Mouse (Mus musculus): ENCODE data around the gene 4930524N10Rik.

4930524N10Rik gene

GRCm38 (mm10) chrX:154343292-154343691 is at the start of gene 4930524N10Rik:
4930524N10Rik (minus strand) TSS chrX:154343392.
- DNase-seq: no peak

DNA sequence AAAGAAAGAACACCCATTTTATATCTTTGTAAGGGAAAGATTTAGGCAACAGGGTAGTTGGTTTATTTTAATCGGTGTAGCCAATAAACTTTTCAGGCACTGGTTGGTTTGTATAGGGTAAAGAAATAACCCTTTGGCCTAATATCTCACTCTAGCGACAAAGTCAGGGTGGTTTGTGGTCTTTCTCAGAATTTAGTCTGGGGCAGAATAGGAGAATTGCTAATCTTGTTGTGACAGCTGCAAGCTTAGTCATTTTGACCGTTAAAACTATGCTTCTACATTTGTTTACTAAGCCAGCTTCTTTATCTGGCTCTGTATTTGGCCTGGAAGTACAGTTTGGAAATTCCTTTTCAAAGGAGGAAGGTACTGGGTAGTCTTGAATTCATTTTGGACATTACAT is 6.8 kb upstream of the 4930524N10Rik start:
- no peak for DNase-seq

GRCm38 (mm10) chrX:154349302-154350041 is 6.3 kb upstream of the 4930524N10Rik start:
- DNase-seq: no peak

DNA sequence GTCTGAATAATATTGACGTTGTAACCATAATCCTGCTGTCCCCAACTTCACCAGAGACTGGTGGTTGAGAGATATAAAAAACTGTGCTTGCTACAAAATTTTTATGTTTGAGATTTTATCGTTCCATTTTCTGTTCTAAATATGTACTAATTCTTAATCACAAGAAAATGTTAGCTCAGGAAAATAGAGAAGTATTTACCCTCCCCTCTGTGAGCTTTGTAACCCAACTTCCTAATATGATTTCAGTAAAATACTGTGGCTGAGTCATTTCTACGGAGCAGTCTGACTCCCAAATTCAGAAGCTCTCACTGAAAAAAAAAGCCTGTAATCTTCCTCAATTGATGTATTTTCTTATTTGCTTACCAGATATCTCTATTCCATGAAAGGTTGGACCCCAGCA is 4.7 kb upstream of the 4930524N10Rik start:
- DNase-seq: no peak
